Mouse (Mus musculus): Measurements from ENCODE around the gene Ctsw.

The Ctsw gene

DNA sequence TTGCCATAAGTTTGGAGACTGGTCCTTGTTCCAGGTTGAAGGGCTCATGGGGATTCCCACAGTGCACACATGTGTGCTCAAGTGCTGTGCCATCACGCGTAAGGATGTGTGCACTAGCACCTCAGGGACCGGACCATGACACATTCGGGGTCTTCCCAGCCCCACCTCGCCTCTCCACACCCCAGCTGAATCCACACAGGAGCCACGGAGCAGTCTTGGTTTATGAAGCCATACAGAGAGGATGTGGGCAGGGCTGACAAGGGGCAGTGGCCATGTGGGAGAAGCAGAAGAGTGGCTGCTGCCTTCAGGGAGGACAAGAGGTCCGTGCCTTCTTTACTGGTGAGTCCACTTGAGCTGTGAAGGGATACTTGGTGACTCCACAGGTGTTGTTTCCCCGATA lies 3.3 kb downstream of the Ctsw start:
- in situ Hi-C loops (cut with MboI, MseI) = loop anchor here in 1 of 2 experiments (10.0 kb wide), 1 partner anchor 1740 kb away; the partner anchor contains the start of gene Otub1

DNA sequence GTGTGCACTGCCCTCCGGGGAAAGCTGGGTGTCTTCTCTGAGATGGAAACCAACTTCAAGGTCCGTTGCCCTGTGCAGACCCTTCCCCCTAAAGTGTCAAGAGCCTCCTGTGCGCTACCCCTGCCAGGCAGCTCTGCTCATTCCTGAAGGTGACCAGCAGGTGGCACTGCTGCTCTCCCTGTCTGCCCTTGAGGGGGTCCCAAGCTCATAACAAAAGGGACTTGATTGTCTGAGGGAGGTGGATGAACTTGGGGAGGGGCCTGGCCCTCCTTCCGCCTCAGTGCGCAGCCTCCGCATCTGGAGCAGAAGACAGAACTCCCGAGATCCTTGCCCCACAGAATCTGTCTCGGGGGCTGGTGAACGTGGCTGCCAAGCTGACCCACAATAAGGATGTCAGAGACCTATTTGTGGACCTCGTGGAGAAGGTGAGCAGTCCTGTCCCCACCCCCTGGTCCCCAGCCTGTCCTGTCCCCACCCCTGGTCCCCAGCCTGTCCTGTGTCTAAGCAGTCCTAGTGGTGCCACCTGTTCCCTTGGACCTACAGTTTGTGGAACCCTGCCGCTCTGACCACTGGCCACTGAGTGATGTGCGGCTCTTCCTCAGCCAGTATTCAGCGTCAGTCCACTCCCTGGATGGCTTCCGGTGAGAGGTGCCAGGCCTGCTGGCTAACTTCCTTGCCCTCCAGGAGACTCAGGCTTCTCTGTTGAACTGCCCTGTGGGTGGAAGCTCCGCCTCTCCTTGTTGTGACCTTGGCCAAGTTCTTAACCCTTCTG lies 4.3 kb downstream of the Ctsw start:
- in situ Hi-C loops (cut with MboI, MseI) = loop anchor here in 1 of 2 experiments (10.0 kb wide), 1 partner anchor 1741 kb away; the partner anchor contains the start of gene Otub1

DNA sequence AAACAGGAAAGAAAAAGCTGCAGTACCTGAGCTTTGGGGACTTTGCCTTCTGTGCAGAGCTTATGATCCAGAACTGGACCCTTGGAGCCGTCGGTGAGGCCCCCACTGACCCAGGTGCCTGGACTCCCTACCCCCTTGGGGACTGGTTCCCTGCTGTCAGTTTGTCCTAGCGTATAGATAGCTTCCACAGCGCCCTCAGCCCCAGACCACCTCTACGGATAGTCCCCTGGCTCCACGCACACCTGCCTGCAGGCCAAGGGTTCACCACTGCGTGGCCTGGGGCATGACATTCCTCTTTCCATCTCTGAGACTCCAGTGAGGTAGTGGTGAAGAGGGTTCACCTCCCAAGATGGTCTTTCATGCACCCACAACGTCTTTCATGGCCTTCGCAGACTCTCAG lies 5.1 kb downstream of the Ctsw start:
- in situ Hi-C loops (cut with MboI, MseI) = loop anchor here in 1 of 2 experiments (10.0 kb wide), 1 partner anchor 1742 kb away; the partner anchor contains the start of gene Otub1

DNA sequence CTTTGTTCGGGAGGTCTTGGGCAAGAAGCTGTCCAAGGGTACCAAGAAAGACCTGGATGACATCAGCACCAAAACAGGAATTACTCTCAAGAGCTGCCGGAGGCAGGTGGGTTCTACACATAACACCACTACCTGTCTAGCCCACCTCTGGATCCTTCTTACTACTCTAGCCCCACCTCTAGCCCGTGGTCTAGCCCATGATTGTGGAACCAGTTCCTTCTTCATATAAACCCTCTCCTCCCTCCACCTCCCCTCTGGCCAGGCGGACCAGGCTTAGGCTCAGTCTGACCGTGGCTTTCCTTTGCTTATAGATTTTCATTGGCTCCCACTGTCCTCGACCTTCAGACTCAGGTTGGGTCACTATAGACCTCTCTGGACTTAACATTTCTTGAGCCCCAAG lies 6.9 kb downstream of the Ctsw start:
- in situ Hi-C loops (cut with MboI, MseI) = loop anchor here in 1 of 2 experiments (10.0 kb wide), 1 partner anchor 1743 kb away; the partner anchor contains the start of gene Otub1

DNA sequence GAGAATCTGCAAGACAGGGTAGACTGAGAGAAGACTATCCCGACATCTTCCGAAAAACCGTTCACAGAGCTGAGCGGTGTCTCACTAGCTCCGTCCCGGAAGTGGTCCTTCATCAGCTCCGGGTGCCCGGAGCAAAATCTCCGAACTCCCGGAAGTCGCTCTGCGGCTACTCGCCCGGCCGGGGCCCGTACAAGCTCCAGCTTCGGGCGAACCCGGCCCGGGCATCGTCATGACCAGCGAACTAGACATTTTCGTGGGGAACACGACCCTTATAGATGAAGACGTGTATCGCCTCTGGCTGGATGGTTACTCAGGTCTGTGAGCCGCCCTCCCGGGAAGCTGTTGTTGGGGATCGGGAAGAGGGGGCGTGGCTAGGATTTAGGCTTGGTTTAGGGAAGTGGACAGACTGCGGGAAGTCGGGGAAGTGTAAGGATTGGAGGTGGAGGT lies 7.8 kb downstream of the Ctsw start, which contains the start of gene Fibp:
Gene Fibp (plus strand): TSS at position 151 of the 447 bp plus-strand sequence.
- in situ Hi-C loops (cut with MboI, MseI) = loop anchor here in 1 of 2 experiments (10.0 kb wide), 1 partner anchor 1744 kb away; the partner anchor contains the start of gene Otub1

DNA sequence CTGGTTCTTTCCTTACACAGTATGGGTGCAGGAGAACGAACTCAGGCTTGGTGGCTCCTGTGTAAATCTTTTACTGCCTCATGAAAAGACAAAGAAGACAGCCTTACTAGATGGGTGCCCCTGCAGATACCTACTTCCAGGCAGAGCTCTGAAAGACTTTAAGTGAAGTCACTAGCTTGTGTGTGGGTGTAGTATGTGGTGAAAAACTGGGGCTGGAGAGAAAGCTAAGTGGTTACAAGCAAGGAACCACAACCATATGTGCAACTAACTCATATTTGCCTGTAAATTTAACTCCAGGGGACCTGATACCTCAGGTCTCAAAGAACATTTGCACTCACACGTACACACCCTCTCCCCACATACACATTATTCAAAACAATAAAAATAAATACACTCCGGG lies 8.4 kb downstream of the Ctsw start:
- in situ Hi-C loops (cut with MboI, MseI) = loop anchor here (10.0 kb wide), 2 partner anchors 355 to 1745 kb away; partner anchors contain the start of gene Otub1 (in 1 of the 2)

DNA sequence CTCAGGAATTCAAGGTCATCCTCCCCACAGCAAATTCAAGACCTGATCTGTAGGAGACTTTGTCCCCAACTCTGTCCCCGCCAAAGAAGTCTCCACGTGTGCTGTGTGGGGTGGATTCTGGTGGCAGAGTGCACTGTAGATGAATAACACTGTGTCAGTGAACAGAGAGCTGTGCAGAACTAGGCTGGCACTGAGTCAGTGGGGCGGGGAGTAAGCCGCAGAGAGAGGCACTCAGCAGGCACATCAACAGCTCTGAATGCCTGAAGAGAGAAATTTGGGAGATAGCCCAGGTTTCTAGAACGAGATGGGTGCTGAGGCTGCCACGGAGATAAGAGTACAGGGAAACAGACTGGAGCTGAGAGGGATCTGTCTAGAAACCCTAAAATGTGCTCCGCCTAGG lies 9.3 kb downstream of the Ctsw start:
- in situ Hi-C loops (cut with MboI, MseI) = loop anchor here in 1 of 2 experiments (10.0 kb wide), 1 partner anchor 356 kb away; no protein-coding TSS in a partner anchor

DNA sequence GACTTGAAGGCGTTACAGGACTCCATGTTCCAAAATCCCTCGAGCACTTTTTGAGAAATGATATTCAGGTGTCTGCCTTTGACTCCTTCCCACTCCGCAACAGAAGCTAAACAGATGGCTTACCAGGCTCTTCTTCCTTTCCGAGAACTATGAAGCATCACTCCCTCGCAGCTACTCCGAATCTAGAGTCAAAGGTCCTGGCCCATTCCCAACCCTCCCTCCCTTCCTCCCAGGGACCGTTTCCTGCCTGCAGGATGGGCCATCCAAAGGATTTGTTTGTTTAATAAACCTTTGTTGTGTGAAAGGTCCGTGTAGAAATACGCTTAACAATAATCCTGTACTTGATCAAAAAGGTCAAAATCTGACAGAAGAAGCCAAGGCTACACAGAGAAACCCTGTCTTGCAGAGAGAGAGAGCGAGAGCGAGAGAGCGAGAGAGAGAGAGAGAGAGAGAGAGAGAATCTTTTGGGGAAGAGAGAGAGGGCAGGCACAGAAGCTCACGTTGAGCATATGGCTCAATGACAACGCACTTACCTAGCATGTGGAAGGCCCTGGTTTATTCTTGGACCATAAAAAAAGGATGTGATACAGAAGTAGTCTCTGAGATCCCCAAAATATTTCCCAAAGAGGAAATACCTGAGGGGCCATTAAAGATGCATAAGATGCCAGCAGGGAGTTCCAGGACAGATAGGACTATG lies 10.4 kb downstream of the Ctsw start, which contains the start of gene Ccdc85b:
Gene Ccdc85b (minus strand): TSS at position 149 of the 697 bp plus-strand sequence.
- in situ Hi-C loops (cut with MboI, MseI) = loop anchor here in 1 of 2 experiments (10.0 kb wide), 1 partner anchor 357 kb away; no protein-coding TSS in a partner anchor

DNA sequence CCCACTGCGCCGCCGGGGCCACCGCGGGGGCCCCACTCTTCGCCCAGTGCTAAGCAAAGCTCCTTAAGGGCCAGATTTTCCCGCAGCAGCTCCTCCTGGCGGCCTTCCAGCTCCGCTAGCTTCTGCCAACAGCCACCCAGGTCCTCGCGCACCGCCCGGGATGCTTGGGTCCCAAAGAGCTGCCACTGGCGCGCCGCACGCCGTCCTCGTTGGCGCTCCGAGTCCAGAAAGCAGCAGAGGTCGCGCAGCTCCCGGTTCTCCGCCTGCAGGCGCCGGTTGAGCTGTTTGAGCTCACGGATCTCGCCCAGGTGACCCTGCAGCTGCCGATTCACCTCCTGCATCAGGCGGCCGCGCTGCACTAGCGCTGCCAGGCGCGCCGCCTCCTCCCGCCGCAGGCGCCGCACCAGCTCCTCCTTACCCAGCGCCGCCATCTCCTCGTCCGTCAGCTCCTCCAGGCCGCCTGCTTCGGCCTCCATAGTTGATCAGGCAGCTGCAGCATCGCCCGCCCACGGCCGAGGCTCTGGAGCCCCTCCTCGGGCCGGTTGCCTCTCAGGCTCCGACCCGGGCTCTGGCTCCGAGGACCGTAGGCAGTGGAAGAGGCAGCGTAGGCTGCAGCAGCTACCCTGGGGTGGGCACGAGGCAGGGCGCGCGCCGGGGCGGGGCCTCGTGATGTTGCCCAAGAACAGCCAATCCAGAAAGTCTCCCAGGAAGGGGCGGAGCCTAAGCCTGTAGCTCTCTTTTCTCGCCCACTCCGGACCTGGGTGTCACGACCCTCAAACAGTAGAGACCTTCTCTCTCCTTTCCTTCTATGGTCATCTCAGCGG lies 11.2 kb downstream of the Ctsw start:
- in situ Hi-C loops (cut with MboI, MseI) = loop anchor here in 1 of 2 experiments (10.0 kb wide), 1 partner anchor 358 kb away; no protein-coding TSS in a partner anchor

DNA sequence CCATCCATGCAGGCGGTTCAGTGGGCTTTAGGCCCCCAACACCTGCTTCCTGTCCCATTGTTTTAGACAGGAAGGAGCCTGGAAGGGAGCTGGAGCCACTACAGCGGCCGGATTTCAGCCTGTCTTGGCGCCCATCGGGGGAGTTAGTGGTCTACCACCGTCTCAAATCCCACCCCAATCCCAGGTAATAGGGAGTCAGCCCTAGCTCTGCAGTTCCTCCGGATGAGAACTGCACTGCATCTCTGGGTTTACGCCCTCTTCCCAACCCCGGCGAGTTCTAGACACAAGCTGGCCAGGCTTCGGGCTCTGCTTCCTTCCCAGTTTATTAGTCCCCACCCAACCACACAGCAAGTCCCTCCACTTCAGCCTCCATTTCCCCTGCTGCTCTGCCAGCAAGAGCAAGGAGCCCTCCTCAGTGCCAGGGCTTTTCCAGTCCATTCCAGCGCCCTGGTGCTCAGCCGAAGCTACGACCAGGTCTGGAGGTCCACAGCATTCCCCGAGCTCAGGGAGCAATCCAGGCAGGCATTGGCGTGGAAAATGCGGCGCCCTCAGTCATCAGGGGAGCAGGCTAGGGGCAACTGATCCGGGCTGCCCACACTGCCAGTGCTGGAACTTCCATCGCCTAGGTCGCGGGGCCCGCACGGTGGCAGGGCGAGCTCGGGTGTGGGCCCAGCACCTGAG lies 11.9 kb downstream of the Ctsw start:
- in situ Hi-C loops (cut with MboI, MseI) = loop anchor here in 1 of 2 experiments (10.0 kb wide), 1 partner anchor 358 kb away; no protein-coding TSS in a partner anchor

DNA sequence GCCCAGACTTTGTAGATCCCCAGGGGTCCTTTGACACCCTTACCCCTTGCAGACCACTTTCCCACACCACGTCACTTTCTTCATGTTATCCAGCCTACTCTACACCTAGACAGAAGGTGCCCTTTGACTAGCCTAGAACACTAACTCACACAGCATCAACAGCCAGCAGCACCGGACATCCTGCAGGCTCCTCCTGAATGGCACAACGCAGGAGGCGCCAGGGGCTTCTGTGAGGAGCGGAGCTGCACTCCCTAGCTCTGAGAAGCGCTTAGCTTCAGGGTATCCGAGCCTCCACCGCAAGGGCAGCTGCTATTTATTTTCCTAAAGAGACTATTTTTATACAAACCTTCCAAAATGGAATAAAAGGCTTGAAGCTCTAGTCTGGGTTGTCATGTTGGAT lies 12.7 kb downstream of the Ctsw start:
- in situ Hi-C loops (cut with MboI, MseI) = loop anchor here in 1 of 2 experiments (10.0 kb wide), 1 partner anchor 359 kb away; no protein-coding TSS in a partner anchor

DNA sequence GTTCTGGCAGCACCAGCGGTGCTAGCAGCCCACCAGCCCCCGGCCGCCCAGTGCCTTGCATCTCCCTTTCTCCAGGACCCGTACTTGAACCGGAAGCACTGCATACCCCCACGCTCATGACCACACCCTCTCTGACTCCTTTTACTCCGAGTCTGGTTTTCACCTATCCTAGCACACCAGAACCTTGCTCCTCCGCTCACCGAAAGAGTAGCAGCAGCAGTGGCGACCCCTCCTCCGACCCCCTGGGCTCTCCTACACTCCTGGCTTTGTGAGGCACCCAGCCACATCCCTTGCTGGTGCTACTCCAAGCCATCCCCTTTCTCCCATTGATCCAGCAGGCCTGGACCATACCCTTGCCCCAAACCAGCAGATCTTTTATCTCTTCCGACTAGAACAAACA lies 13.3 kb downstream of the Ctsw start:
- in situ Hi-C loops (cut with MboI, MseI) = loop anchor here in 1 of 2 experiments (10.0 kb wide), 1 partner anchor 360 kb away; no protein-coding TSS in a partner anchor

DNA sequence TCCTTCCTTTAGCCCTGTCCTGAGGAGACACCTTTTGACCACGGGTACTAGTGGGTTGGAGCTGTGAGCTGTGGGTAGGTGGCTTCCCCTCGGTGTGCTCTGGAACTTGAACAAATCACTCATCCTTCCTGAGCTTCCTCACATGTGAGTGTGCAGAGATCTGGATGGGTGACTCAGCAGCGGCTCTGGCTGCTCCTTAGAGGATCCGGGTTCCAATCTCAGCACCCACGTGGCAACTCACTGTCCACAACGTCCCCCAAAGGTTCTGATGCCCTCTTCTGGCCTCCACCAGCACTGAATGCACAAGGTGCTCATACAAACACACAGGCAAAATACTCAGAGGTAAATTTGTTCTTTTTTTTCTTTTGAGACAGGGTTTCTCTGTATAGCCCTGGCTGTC lies 16.5 kb downstream of the Ctsw start:
- in situ Hi-C loops (cut with MboI, MseI) = loop anchor here (5.0 to 10.0 kb wide), 3 partner anchors 36 to 363 kb away; partner anchors contain the start of gene Mus81 (in 1 of the 2)

DNA sequence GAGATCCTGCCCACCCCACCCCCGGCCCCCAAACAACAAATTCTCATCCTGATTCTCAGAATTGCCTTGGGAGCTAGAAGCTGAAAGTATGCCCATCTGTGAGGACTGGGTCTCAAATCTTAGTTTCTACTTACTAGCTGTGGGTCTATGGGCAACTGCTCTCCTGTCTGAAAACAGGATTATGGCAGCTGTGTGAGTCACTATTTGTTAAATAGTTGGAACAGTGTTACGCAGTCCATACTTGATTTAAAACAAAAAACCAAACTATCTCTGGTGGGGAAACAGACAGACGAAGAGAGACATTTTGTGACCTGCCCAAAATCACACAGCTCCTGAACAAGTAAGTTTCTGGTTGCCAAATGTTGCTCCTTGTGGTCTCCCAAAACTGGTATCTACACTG lies 18.6 kb downstream of the Ctsw start:
- in situ Hi-C loops (cut with MboI, MseI) = loop anchor here (5.0 to 25.0 kb wide), 5 partner anchors 38 to 1737 kb away; partner anchors contain the start of genes 1810055G02Rik (in 1 of the 2) and Mus81 (in 1 of the 2)

DNA sequence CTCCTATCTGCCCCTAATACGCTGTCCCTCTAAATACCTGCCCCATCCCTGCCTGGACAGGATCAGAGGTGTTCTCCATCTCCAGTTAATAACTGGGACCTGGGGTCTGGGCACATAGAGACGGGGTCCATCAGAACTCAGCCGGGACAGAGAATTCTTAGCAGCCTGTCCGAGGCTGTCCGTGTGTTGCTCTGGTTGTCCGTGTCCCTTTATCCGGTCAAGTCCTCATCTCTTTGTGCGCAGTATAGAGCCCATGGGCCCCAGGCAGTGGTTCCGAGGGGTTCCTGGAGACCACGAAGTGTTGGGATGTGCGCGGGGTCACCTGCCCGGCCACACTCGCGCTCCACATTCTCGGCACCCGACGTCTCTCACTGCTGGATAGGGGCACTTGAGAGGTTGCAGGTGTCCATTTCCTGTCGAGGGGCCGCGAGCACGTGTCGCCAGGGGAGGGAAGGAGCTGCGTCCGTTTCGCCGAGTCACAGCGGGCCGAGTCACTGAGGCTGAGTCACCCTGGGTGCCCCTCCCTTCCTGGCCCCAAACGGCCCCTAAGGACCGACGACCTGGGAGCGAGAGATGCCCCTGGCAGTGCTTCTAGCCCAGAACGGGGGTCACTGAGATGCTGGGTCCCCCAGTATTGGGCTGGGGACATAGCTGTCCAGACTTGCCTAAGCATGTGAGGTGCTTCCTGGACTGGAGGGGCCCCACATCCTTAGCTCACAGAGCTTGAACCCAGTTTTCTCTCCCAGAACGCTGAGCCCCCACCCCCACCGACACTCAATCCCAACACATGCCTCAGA lies 19.8 kb downstream of the Ctsw start:
- in situ Hi-C loops (cut with MboI, MseI) = loop anchor here in 1 of 2 experiments (5.0 to 25.0 kb wide), 2 partner anchors 41 to 1736 kb away; partner anchors contain the start of gene 1810055G02Rik

DNA sequence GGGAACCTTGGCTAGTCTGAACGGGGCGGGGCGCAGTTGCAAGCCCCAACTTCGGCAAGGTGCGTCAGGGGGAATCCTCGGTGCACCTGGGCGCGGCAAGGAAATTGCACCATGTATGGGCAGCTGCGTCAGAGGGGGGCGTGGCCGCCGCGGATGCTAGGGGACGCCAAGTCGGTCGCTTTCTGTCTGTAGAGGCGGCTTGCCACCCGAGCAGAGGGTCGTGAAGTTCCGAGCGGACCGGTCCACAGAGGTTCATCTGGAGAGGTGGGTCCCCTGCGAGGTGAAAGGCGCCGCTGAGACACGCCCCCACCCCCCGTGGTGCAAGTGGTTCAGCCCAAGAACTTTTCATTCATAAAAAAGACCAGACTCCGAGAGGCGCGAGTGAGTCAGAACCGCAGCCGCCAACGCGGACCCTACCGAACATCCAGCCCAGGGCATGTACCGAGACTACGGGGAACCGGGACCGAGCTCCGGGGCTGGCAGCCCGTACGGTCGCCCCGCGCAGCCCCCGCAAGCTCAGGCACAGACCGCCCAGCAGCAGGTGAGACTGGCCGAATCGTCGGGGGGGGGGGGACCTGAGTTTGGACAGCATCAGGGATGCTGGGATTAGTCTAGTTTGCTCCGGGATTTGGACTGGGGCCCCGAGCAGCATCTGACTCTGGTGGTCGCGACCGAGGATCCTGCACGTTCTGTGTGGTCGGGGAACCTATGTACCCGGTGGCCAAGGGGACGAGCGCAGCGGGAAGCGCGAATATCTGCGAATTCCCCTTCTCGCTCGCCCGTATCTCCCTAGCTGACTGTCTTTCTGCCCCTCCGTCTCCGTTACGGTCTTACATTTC lies 20.6 kb downstream of the Ctsw start, which contains the start of gene Fosl1:
Gene Fosl1 (plus strand): TSS at position 33 of the 839 bp plus-strand sequence.
- in situ Hi-C loops (cut with MboI, MseI) = loop anchor here in 1 of 2 experiments (5.0 to 25.0 kb wide), 2 partner anchors 40 to 1735 kb away; partner anchors contain the start of gene 1810055G02Rik

DNA sequence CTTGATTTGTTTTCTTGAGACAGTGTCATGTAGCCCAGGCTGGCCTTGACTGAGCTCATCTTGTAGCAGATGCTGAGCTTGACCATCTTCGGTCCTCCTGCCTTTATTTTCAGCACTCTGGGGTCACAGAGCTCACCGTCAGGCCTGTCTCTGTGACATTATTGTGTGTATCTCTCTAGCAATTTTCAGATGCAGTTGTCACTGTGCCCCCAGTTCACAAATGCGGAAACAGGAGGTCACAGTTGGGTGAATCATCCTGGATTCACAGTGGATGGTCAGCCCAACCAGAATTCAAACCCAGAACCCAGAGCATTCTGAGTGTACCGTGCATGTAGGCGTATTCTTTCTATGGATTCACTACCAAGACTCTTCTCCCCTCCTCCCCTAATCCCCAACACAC lies 22.6 kb downstream of the Ctsw start:
- in situ Hi-C loops (cut with MboI, MseI) = loop anchor here in 1 of 2 experiments (5.0 to 25.0 kb wide), 2 partner anchors 38 to 1733 kb away; partner anchors contain the start of gene 1810055G02Rik
